Comparison of ENCODE assay signal across 25 mouse cellular contexts in genomic region chr17:9962893-9963436, GRCm38 (mm10).
A peak's percentile ranks its signal among the peaks of the same experiment; 100 is the strongest.
DNase-seq lines count a peak whose midpoint lies in the region; ATAC-seq and TF ChIP-seq lines count a peak whose summit lies in the region.
"Had no signal": no experiment of that assay in that cellular context is flagged by ENCODE, and none has a peak within 500 bp of the region (broad histone marks: within the 10 kb centered on the region; RNA-seq: fewer than 3 reads in every experiment).

No protein-coding gene starts in this region.

- intact Hi-C loops in heart, postnatal 14 days (cut with DNase I) = no loop called here

- no peak overlapping the region for H3K4me3 ChIP-seq in kidney, adult 2 months (ENCODE audit: insufficient read depth, low read depth, low read length)
- H3K4me3 ChIP-seq in kidney, postnatal 0 days (replicated peaks; ENCODE audit: low read depth, low read length) = no peak overlapping the region
- H3K4me3 ChIP-seq: forebrain, embryonic 13.5 days; limb, embryonic 13.5 days; midbrain, embryonic 12.5 days; myocyte; neural tube, embryonic 12.5 days had no signal

- no peaks in the 10 kb centered on the region for H3K27me3 ChIP-seq in kidney, adult 2 months (replicated peaks; ENCODE audit: control insufficient read depth, insufficient read depth, low read length)
- no peaks in the 10 kb centered on the region for H3K27me3 ChIP-seq in kidney, postnatal 0 days (ENCODE audit: insufficient read depth, low read length)
- H3K27me3 ChIP-seq: CH12.LX; forebrain, embryonic 13.5 days; midbrain, embryonic 12.5 days; neural tube, embryonic 12.5 days had no signal

- H3K9me3 ChIP-seq in kidney, postnatal 0 days (replicated peaks; ENCODE audit: low read length) = no peaks in the 10 kb centered on the region
- H3K9me3 ChIP-seq: forebrain, embryonic 13.5 days; limb, embryonic 13.5 days; midbrain, embryonic 12.5 days; neural tube, embryonic 12.5 days had no signal

- H3K4me2 ChIP-seq in kidney, postnatal 0 days (ENCODE audit: low read length) = no peak overlapping the region
- H3K4me2 ChIP-seq: forebrain, embryonic 13.5 days; heart, embryonic 11.5 days; hindbrain, embryonic 14.5 days; limb, embryonic 13.5 days; liver, embryonic 11.5 days; midbrain, embryonic 12.5 days; neural tube, embryonic 12.5 days had no signal

- TF ChIP-seq CTCF in kidney, adult 2 months (conservative IDR thresholded peaks at IDR 0.05; ENCODE audit: insufficient read depth, insufficient read length, low read depth, low read length) = no peak
- no peak for TF ChIP-seq CTCF in kidney, postnatal 0 days (IDR thresholded peaks at IDR 0.05; ENCODE audit: low read depth)

- no peaks in the 10 kb centered on the region for H3K36me3 ChIP-seq in kidney, adult 2 months (ENCODE audit: control insufficient read depth, insufficient read depth, low read length)
- H3K36me3 ChIP-seq in kidney, postnatal 0 days (ENCODE audit: insufficient read depth, low read length) = no peaks in the 10 kb centered on the region
- H3K36me3 ChIP-seq: limb, embryonic 13.5 days; midbrain, embryonic 12.5 days; neural tube, embryonic 12.5 days had no signal

- TF ChIP-seq POLR2A in kidney, adult 2 months (IDR thresholded peaks at IDR 0.05; ENCODE audit: low read depth, low read length) = no peak

- no peaks in the 10 kb centered on the region for H3K4me1 ChIP-seq in kidney, adult 2 months (ENCODE audit: control insufficient read depth, insufficient read depth, low read length)
- H3K4me1 ChIP-seq in kidney, postnatal 0 days (replicated peaks; ENCODE audit: insufficient read depth, low read length) = no peaks in the 10 kb centered on the region
- H3K4me1 ChIP-seq: limb, embryonic 13.5 days; neural tube, embryonic 12.5 days had no signal

- ATAC-seq in kidney, postnatal 0 days (replicated peaks; ENCODE audit: low FRiP score, low read depth) = no peak; the same call in 1 of the 2 replicates
- ATAC-seq: forebrain, embryonic 13.5 days; intestine, postnatal 0 days had no signal

- peak; percentile 25 for DNase-seq in heart, adult 8-10 months (ENCODE audit: low spot score)
- DNase-seq in heart, postnatal 14 days = no peak
- peak; percentile 10 for DNase-seq in kidney, adult 2 months
- DNase-seq in kidney, adult 11 months = no peak
- DNase-seq in kidney, postnatal 0 days (ENCODE audit: low spot score) = peak; percentile 87
- no peak for DNase-seq in kidney, postnatal 25 days
- DNase-seq in MN1 (ENCODE audit: low spot score) = peak; percentile 29
- DNase-seq: adrenal gland, adult 8-10 months; cerebellum, adult 9-10 months; cerebellum, postnatal 36 days; gastrocnemius, postnatal 10 days; lung, postnatal 14 days; right cerebral cortex, adult 18-20 months; spleen, adult 18-20 months; thymus, postnatal 14 days had no signal

- 38% methylated on average over 10 of the region's 10 CpGs for WGBS in kidney, adult 2 months
- 26% methylated on average over 10 of the region's 10 CpGs for WGBS in kidney, postnatal 0 days

- H3K9ac ChIP-seq in kidney, postnatal 0 days (ENCODE audit: low read depth, low read length) = no peak overlapping the region
- H3K9ac ChIP-seq: forebrain, embryonic 13.5 days; hindbrain, embryonic 14.5 days; limb, embryonic 13.5 days; midbrain, embryonic 12.5 days; neural tube, embryonic 12.5 days had no signal

- no peak overlapping the region for H3K27ac ChIP-seq in kidney, adult 2 months (ENCODE audit: insufficient read depth, low read depth, low read length)
- H3K27ac ChIP-seq in kidney, postnatal 0 days = no peak overlapping the region
- H3K27ac ChIP-seq: forebrain, embryonic 13.5 days; hindbrain, embryonic 14.5 days; limb, embryonic 13.5 days; midbrain, embryonic 12.5 days; neural tube, embryonic 12.5 days had no signal

Comparison
In these comparisons a context has a peak if more than half of its experiments do, and no peak if none do; other contexts are left out.
1. DNase-seq: peak in heart, adult 8-10 months (single experiment), kidney, adult 2 months (single experiment), kidney, postnatal 0 days (single experiment) and MN1 (single experiment); none in heart, postnatal 14 days (0 of 2), kidney, adult 11 months (single experiment) and kidney, postnatal 25 days (0 of 2).